Mouse (Mus musculus) 3134 (cell line): Measurements from ENCODE around the gene Gm7879.

ENCODE experiments used
- DNase-seq: peaks from one replicate; pipeline ENCODE4 v3.0.0-alpha.2; 2011; ENCODE audit warnings: low spot score; ENCODE audit not compliant: insufficient read length; ENCODE audit errors: extremely low read depth

Gene Gm7879

DNA sequence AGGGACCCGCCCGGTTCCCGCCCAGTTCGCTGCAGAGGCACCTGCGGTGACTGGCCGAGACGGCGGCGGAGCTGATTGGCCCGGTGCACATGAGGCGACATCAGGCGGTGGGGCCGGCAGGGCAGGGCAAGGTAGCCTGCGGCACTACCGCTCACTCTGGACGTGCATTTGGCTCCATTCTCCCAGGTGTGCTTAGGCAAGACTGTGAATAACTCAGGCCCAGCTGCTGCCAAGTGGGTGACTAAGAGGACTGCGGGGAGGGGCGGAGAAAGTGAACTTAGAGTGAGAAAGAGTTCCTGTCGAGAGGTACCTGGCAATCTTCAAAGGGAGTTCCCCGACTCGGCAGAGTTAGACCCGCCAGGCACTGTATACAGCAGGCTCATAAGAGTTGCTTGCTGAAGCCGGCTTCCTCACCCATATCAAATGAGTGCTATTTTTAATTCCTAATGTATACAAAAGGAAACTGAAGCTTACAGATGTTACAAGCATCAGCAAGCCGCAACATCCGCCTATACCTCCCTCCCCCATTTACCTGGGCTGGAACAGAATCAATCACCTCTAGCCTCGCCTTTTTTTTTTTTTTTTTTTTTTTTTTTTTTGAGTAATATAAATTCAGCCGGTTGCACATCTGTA, 35.3 kb downstream of the Gm7879 start:
- DNase-seq: peak; percentile 47

- peak; percentile 65 for DNase-seq
Observed at GRCm38 (mm10) chr5:43948748-43949275, 35.9 kb downstream of the Gm7879 start.

- DNase-seq: peak; percentile 7
Observed at GRCm38 (mm10) chr5:43953241-43953640, 40.3 kb downstream of the Gm7879 start.

DNA sequence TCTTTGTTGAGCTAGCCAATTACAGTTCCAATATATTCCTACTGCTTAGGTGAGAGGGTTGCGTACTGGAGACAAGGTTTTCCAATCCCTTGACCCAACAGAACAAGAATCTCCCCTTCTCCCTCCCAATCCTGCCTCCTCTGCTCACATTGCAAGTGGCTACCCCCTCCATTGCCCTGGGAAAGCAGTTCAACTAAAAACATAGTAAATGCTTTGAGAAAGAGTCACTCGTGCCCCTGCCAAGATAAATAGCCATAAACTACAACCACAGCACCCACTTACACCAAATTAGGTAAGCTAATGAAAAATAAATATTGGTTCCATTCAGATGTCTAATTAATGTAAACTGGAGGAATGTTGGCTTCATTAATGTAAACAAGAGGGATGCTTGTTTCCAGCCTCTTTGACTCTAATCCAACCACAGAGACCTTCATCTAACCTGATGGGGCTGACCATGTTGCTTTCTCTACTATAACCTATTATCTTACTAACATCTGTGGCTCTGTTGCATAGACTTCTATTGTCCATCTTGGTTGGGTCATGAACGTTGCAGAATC, 47.0 kb downstream of the Gm7879 start:
- no peak for DNase-seq

- DNase-seq: no peak
Observed at GRCm38 (mm10) chr5:43961056-43961455, 48.1 kb downstream of the Gm7879 start.
